8 mouse cellular contexts compared by ENCODE assay signal in genomic region chr12:81331046-81331638, GRCm38 (mm10). TPM values are rescaled to one million over a fixed set of nuclear protein-coding genes. Genes with fewer than 3 reads are reported as not detected.
DNase-seq lines count a peak whose midpoint lies in the region; ATAC-seq lines count a peak whose summit lies in the region.
"Had no signal": no experiment of that assay in that cellular context is flagged by ENCODE, and none has a peak within 500 bp of the region (broad histone marks: within the 10 kb centered on the region; RNA-seq: fewer than 3 reads in every experiment).

No protein-coding gene starts in this region.

- H3K4me2 ChIP-seq in embryonic facial prominence, embryonic 12.5 days (replicated peaks), result peak overlapping the region; percentile 99; the same call in 1 of the 2 replicates
- peak overlapping the region; percentile 90 for H3K4me2 ChIP-seq in hindbrain, embryonic 15.5 days
- peak overlapping the region; percentile 83 for H3K4me2 ChIP-seq in midbrain, embryonic 16.5 days (ENCODE audit: low read length)

- H3K4me1 ChIP-seq in embryonic facial prominence, embryonic 12.5 days, result peaks cover 8% of the 10 kb centered on the region; the same call in 1 of the 2 replicates
- H3K4me1 ChIP-seq in hindbrain, embryonic 15.5 days (replicated peaks), result peaks cover 25% of the 10 kb centered on the region
- peaks cover 10% of the 10 kb centered on the region for H3K4me1 ChIP-seq in midbrain, embryonic 16.5 days (ENCODE audit: control insufficient read depth, insufficient read depth, low read length)

- H3K9ac ChIP-seq in embryonic facial prominence, embryonic 12.5 days, result no peak overlapping the region
- peak overlapping the region; percentile 26; the same call in 1 of the 2 replicates for H3K9ac ChIP-seq in hindbrain, embryonic 15.5 days
- H3K9ac ChIP-seq in midbrain, embryonic 16.5 days (ENCODE audit: low read depth, low read length), result peak overlapping the region; percentile 57

- ATAC-seq in embryonic facial prominence, embryonic 12.5 days (ENCODE audit: insufficient number of reproducible peaks, insufficient read depth, low FRiP score, low TSS enrichment), result no peak
- no peak for ATAC-seq in hindbrain, embryonic 15.5 days (ENCODE audit: low FRiP score, low read depth)
- ATAC-seq in midbrain, embryonic 16.5 days, result no peak

- peak; percentile 21 for DNase-seq in embryo, embryonic 11 days
- DNase-seq in T-cell, adult 2 months (ENCODE audit: low spot score), result no peak
- no peak for DNase-seq in kidney, postnatal 4 days
- no peak for DNase-seq in cerebellum, postnatal 10 days

- WGBS in embryonic facial prominence, embryonic 12.5 days, result 40% methylated on average over 5 of the region's 5 CpGs
- WGBS in hindbrain, embryonic 15.5 days, result 43% methylated on average over 5 of the region's 5 CpGs
- WGBS in midbrain, embryonic 16.5 days, result 37% methylated on average over 5 of the region's 5 CpGs

- no peak overlapping the region for H3K27ac ChIP-seq in embryonic facial prominence, embryonic 12.5 days
- peak overlapping the region; percentile 91 for H3K27ac ChIP-seq in hindbrain, embryonic 15.5 days (replicated peaks)
- peak overlapping the region; percentile 96 for H3K27ac ChIP-seq in midbrain, embryonic 16.5 days (ENCODE audit: low read length)

- no peaks in the 10 kb centered on the region for H3K36me3 ChIP-seq in embryonic facial prominence, embryonic 12.5 days
- no peaks in the 10 kb centered on the region for H3K36me3 ChIP-seq in hindbrain, embryonic 15.5 days
- H3K36me3 ChIP-seq in midbrain, embryonic 16.5 days (ENCODE audit: control insufficient read depth, insufficient read depth, low read length), result no peaks in the 10 kb centered on the region
- H3K36me3 ChIP-seq: G1E had no signal

- H3K27me3 ChIP-seq in embryonic facial prominence, embryonic 12.5 days, result peaks cover 40% of the 10 kb centered on the region
- 0 out of 2 replicates have a peak, but pooled peaks cover 4% of the 10 kb centered on the region for H3K27me3 ChIP-seq in hindbrain, embryonic 15.5 days
- no peaks in the 10 kb centered on the region; the same call in 1 of the 2 replicates for H3K27me3 ChIP-seq in midbrain, embryonic 16.5 days (ENCODE audit: control insufficient read depth, insufficient read depth, low read depth, low read length)

- H3K4me3 ChIP-seq in embryonic facial prominence, embryonic 12.5 days, result no peak overlapping the region
- peak overlapping the region; percentile 64 for H3K4me3 ChIP-seq in hindbrain, embryonic 15.5 days
- peak overlapping the region; percentile 76 for H3K4me3 ChIP-seq in midbrain, embryonic 16.5 days (ENCODE audit: low read depth, low read length)

- no peaks in the 10 kb centered on the region for H3K9me3 ChIP-seq in embryonic facial prominence, embryonic 12.5 days
- no peaks in the 10 kb centered on the region for H3K9me3 ChIP-seq in hindbrain, embryonic 15.5 days
- H3K9me3 ChIP-seq in midbrain, embryonic 16.5 days (replicated peaks; ENCODE audit: control insufficient read depth, low read length, poor library complexity, severe bottlenecking), result no peaks in the 10 kb centered on the region
- H3K9me3 ChIP-seq: G1E had no signal

RNA-seq across cellular contexts. Expression of gene Slc8a3, which starts 1.8 kb away (rescaled TPM):
- 0.73 and 1.1 TPM in 2 replicates for polyA plus RNA-seq in embryonic facial prominence, embryonic 12.5 days (2016; fragmentation: Nextera tagmentation; extraction: Ambion mirVana)
- polyA plus RNA-seq in hindbrain, embryonic 15.5 days (2015; fragmentation: Nextera tagmentation; extraction: Ambion mirVana), result 10.3 and 12.2 TPM in 2 replicates
- 10.1 and 10.2 TPM in 2 replicates for polyA plus RNA-seq in midbrain, embryonic 16.5 days (2015; fragmentation: Nextera tagmentation; extraction: Ambion mirVana)
- polyA plus RNA-seq: G1E had no signal

RNA-seq across cellular contexts. Expression of gene Gm4787, which starts 48.1 kb away (rescaled TPM):
- polyA plus RNA-seq in embryonic facial prominence, embryonic 12.5 days (2016; fragmentation: Nextera tagmentation; extraction: Ambion mirVana), result 0.19 and 0.22 TPM in 2 replicates
- 0.28 and 0.51 TPM in 2 replicates for polyA plus RNA-seq in hindbrain, embryonic 15.5 days (2015; fragmentation: Nextera tagmentation; extraction: Ambion mirVana)
- 0.25 and 0.30 TPM in 2 replicates for polyA plus RNA-seq in midbrain, embryonic 16.5 days (2015; fragmentation: Nextera tagmentation; extraction: Ambion mirVana)
- polyA plus RNA-seq: G1E had no signal
